Mouse (Mus musculus) CH12.LX (cell line): Measurements from ENCODE around the gene Pip5k1a. TPM values are rescaled to one million over a fixed set of nuclear protein-coding genes. Genes with fewer than 3 reads are reported as not detected.
"Not testable (repeated sequence)": the region's sequence is repeated elsewhere in the genome, so short reads cannot be mapped to it uniquely, and the experiment has no call there.

Experiments used
- DNase-seq: peaks from one replicate; pipeline ENCODE4 v3.0.0-alpha.2; 2013; ENCODE audit errors: extremely low read depth
- H3K27ac ChIP-seq: 2 replicates; pipeline ENCODE4 v1.5.1; 2012; ENCODE audit warnings: low read depth, mild to moderate bottlenecking, control low read depth, moderate library complexity; ENCODE audit not compliant: insufficient read depth
- H3K27me3 ChIP-seq: replicated peaks from 2 replicates; pipeline ENCODE3; 2012; ENCODE audit warnings: inconsistent platforms
- H3K36me3 ChIP-seq, 2 experiments: replicated peaks in 1 of 2; 2 replicates each; pipeline versions ENCODE3 to v1.6.1; 2012; ENCODE audit warnings: inconsistent platforms in 1 of 2, low read length in 1 of 2, mild to moderate bottlenecking in 1 of 2, mixed read lengths in 1 of 2, moderate library complexity in 1 of 2; ENCODE audit not compliant: control insufficient read depth in 1 of 2, insufficient read depth in 1 of 2
- H3K4me1 ChIP-seq, 2 experiments: 2 replicates each; pipeline ENCODE4 v1.6.1; 2012; ENCODE audit warnings: inconsistent platforms in 1 of 2, moderate library complexity in 1 of 2; ENCODE audit not compliant: insufficient read depth in 2 of 2, control insufficient read depth in 1 of 2
- H3K4me2 ChIP-seq: 2 replicates; pipeline ENCODE4 v1.6.1; 2012; ENCODE audit warnings: low read depth, mild to moderate bottlenecking, control low read depth; ENCODE audit not compliant: poor library complexity, insufficient read depth, severe bottlenecking
- H3K4me3 ChIP-seq, 3 experiments: fragments of 150-350 bp in 1 of 3; sonication (generic) in 1 of 3; replicated peaks in 1 of 3; 2 replicates each; pipeline versions ENCODE3 to v1.5.1; 2011 to 2012; ENCODE audit warnings: low read depth in 2 of 3, low read length in 2 of 3, mild to moderate bottlenecking in 2 of 3, moderate library complexity in 2 of 3, control low read depth in 1 of 3, improper control_type of control experiment in 1 of 3, inconsistent platforms in 1 of 3, mixed read lengths in 1 of 3; ENCODE audit not compliant: poor library complexity in 1 of 3
- H3K79me2 ChIP-seq: replicated peaks from 2 replicates; pipeline ENCODE4 v1.6.1; 2012; ENCODE audit warnings: mild to moderate bottlenecking, moderate library complexity; ENCODE audit not compliant: control insufficient read depth, poor library complexity, insufficient read depth, severe bottlenecking; ENCODE audit errors: extremely low read depth
- H3K9ac ChIP-seq: 2 replicates; pipeline ENCODE4 v1.6.1; 2012; ENCODE audit warnings: low read depth, mild to moderate bottlenecking, control low read depth, moderate library complexity; ENCODE audit not compliant: insufficient read depth
- H3K9me3 ChIP-seq: replicated peaks from 2 replicates; pipeline ENCODE3; 2012; ENCODE audit warnings: low read length, inconsistent platforms, mixed read lengths
- BHLHE40 ChIP-seq: IDR thresholded peaks from 2 replicates; pipeline ENCODE4 v1.6.1; 2011; ENCODE audit warnings: mild to moderate bottlenecking, low read depth, low read length, improper control_type of control experiment
- CHD2 ChIP-seq: IDR thresholded peaks from 2 replicates; pipeline ENCODE4 v1.6.1; 2011; ENCODE audit warnings: low read length, improper control_type of control experiment
- E2F4 ChIP-seq: IDR thresholded peaks from 2 replicates; pipeline ENCODE4 v1.6.1; 2011; ENCODE audit warnings: low read depth, low read length, improper control_type of control experiment; ENCODE audit not compliant: insufficient replicate concordance
- HCFC1 ChIP-seq: IDR thresholded peaks from 2 replicates; pipeline ENCODE4 v1.6.1; 2012; ENCODE audit warnings: low read depth, mild to moderate bottlenecking, inconsistent platforms, low read length, improper control_type of control experiment
- IRF4 ChIP-seq: IDR thresholded peaks from 2 replicates; pipeline ENCODE4 v1.6.1; 2014; ENCODE audit warnings: low read depth, mild to moderate bottlenecking, inconsistent platforms, low read length, improper control_type of control experiment
- JUN ChIP-seq: IDR thresholded peaks from 2 replicates; pipeline ENCODE4 v1.6.1; 2011; ENCODE audit warnings: low read depth, mild to moderate bottlenecking, low read length, improper control_type of control experiment, moderate library complexity; ENCODE audit not compliant: insufficient read depth
- MEF2A ChIP-seq: IDR thresholded peaks from 2 replicates; pipeline ENCODE4 v1.6.1; 2014; ENCODE audit warnings: low read depth, mild to moderate bottlenecking, inconsistent platforms, low read length, improper control_type of control experiment, borderline replicate concordance
- NELFE ChIP-seq: IDR thresholded peaks from 2 replicates; pipeline ENCODE4 v1.6.1; 2011; ENCODE audit warnings: low read depth, low read length, improper control_type of control experiment
- SMC3 ChIP-seq: IDR thresholded peaks from 2 replicates; pipeline ENCODE4 v1.6.1; 2011; ENCODE audit warnings: low read depth, low read length, improper control_type of control experiment
- TCF12 ChIP-seq: IDR thresholded peaks from 2 replicates; pipeline ENCODE4 v1.6.1; 2014; ENCODE audit warnings: low read depth, mild to moderate bottlenecking, inconsistent platforms, low read length, improper control_type of control experiment
- UBTF ChIP-seq: IDR thresholded peaks from 2 replicates; pipeline ENCODE4 v1.6.1; 2012; ENCODE audit warnings: low read depth, mild to moderate bottlenecking, inconsistent platforms, low read length, improper control_type of control experiment, moderate library complexity
- USF2 ChIP-seq: conservative IDR thresholded peaks from 2 replicates; pipeline ENCODE4 v1.6.1; 2011; ENCODE audit warnings: low read depth, low read length, improper control_type of control experiment
- ZC3H11A ChIP-seq: IDR thresholded peaks from 2 replicates; pipeline ENCODE4 v1.6.1; 2012; ENCODE audit warnings: low read depth, mild to moderate bottlenecking, inconsistent platforms, low read length, improper control_type of control experiment
- dilution Hi-C: fragments of 300-500 bp; cut with MboI; formaldehyde crosslinking; loops from 2 replicates; pipeline ENCODE4 v1.14.3; 2020; ENCODE audit warnings: low sequenced_read_pairs; ENCODE audit not compliant: extremely low pct_unique_long_range_greater_than_20kb, extremely low pct_ligation_motif_present
- in situ Hi-C: fragments of 300-500 bp; cut with MboI; formaldehyde crosslinking; loops from 3 replicates; pipeline ENCODE4 v1.14.3; 2019; ENCODE audit warnings: low sequenced_read_pairs, low pct_ligation_motif_present, low pct_unique_long_range_greater_than_20kb, mixed read lengths
- polyA plus RNA-seq: library from polyadenylated mRNA; unstranded; fragments of >175 nt; gene quantifications from 2 replicates; pipeline ENCODE4 v1.2.1, GENCODE M21; 2012; ENCODE audit warnings: low read depth; ENCODE audit not compliant: insufficient read length
- total RNA-seq, 2 experiments: library from RNA; depleted of rRNA; stranded (reverse); fragments of 300-350 nt in 1 of 2; fragments of >200 nt in 1 of 2; gene quantifications; 2 replicates each; pipeline ENCODE4 v1.2.3; 2012 to 2014

The Pip5k1a gene
- total and polyA plus RNA-seq, 3 experiments = 21.5 to 35.8 (median 34.1) TPM

GRCm38 (mm10) chr3:95024551-95024950 lies 82.2 kb downstream of the Pip5k1a start:
- TF ChIP-seq HCFC1 = no peak
- TF ChIP-seq ZC3H11A = no peak
- TF ChIP-seq JUN = no peak
- no peak for TF ChIP-seq IRF4
- no peak for TF ChIP-seq TCF12
- TF ChIP-seq BHLHE40 = no peak
- TF ChIP-seq USF2 = no peak
- no peak for TF ChIP-seq MEF2A
- TF ChIP-seq UBTF = no peak
- no peak for TF ChIP-seq NELFE
- no peak overlapping the region for H3K4me3 ChIP-seq
- H3K79me2 ChIP-seq = no peaks in the 10 kb centered on the region
- in situ Hi-C loops = no loop called here
- no peaks in the 10 kb centered on the region for H3K27me3 ChIP-seq
- H3K4me1 ChIP-seq = peaks cover 0 to 15% of the 10 kb centered on the region in 2 experiments; a peak in 2 of 4 replicates
- no peak overlapping the region for H3K4me2 ChIP-seq
- dilution Hi-C loops = no loop called here
- H3K27ac ChIP-seq = no peak overlapping the region
- peaks cover 4 to 33% of the 10 kb centered on the region in 2 experiments for H3K36me3 ChIP-seq
- DNase-seq = no peak
- H3K9ac ChIP-seq = no peak overlapping the region
- H3K9me3 ChIP-seq = no peaks in the 10 kb centered on the region

GRCm38 (mm10) chr3:95020956-95021355 lies 85.8 kb downstream of the Pip5k1a start:
- dilution Hi-C loops, H3K27me3 ChIP-seq, DNase-seq, H3K9ac ChIP-seq, H3K9me3 ChIP-seq, H3K4me1 ChIP-seq, H3K4me3 ChIP-seq, in situ Hi-C loops, H3K27ac ChIP-seq, H3K79me2 ChIP-seq, H3K4me2 ChIP-seq: not testable (repeated sequence)
- peaks cover 0 to 13% of the 10 kb centered on the region in 2 experiments for H3K36me3 ChIP-seq

- H3K79me2 ChIP-seq = peaks cover 5% of the 10 kb centered on the region
- H3K9me3 ChIP-seq = no peaks in the 10 kb centered on the region
- no peaks in the 10 kb centered on the region for H3K27me3 ChIP-seq
- DNase-seq = no peak
- no peak overlapping the region for H3K9ac ChIP-seq
- TF ChIP-seq SMC3 (no peak), E2F4 (no peak), JUN (no peak), IRF4 (no peak), CHD2 (no peak)
- dilution Hi-C loops = no loop called here
- peaks cover 0 to 8% of the 10 kb centered on the region in 2 experiments for H3K36me3 ChIP-seq
- H3K4me1 ChIP-seq = peaks cover under 1 to 13% of the 10 kb centered on the region in 2 experiments; a peak in 2 of 4 replicates
- no peak overlapping the region for H3K4me3 ChIP-seq
- no peak overlapping the region for H3K27ac ChIP-seq
- in situ Hi-C loops = no loop called here
- H3K4me2 ChIP-seq = no peak overlapping the region
These were observed 88.0 kb downstream of the Pip5k1a start for GRCm38 (mm10) chr3:95018741-95019140.
